20 mouse cellular contexts compared by ENCODE assay signal in genomic region chr9:111130126-111130525, GRCm38 (mm10). TPM values are rescaled to one million over a fixed set of nuclear protein-coding genes. Genes with fewer than 3 reads are reported as not detected.
DNase-seq lines count a peak whose midpoint lies in the region; ATAC-seq lines count a peak whose summit lies in the region.
"Had no signal": no experiment of that assay in that cellular context is flagged by ENCODE, and none has a peak within 500 bp of the region (broad histone marks: within the 10 kb centered on the region; RNA-seq: fewer than 3 reads in every experiment).

No protein-coding gene starts in this region.

- no peaks in the 10 kb centered on the region for H3K9me3 ChIP-seq in megakaryocyte, embryonic 14.5 days
- H3K9me3 ChIP-seq: embryonic facial prominence, embryonic 15.5 days; forebrain, embryonic 10.5 days; hindbrain, embryonic 12.5 days had no signal

- intact Hi-C loops in heart, postnatal 14 days (cut with DNase I), result no loop called here

- H3K4me1 ChIP-seq in megakaryocyte, embryonic 14.5 days, result peaks cover 75% of the 10 kb centered on the region
- H3K4me1 ChIP-seq: forebrain, embryonic 10.5 days; hindbrain, embryonic 12.5 days had no signal

- no peak for ATAC-seq in megakaryocyte, adult 5-6 weeks (ENCODE audit: poor library complexity, severe bottlenecking)
- ATAC-seq: forebrain, embryonic 14.5 days; hindbrain, postnatal 0 days had no signal

- H3K27me3 ChIP-seq in megakaryocyte, embryonic 14.5 days (replicated peaks), result no peaks in the 10 kb centered on the region
- H3K27me3 ChIP-seq: embryonic facial prominence, embryonic 15.5 days; hindbrain, embryonic 12.5 days had no signal

- peaks cover 50% of the 10 kb centered on the region for H3K36me3 ChIP-seq in megakaryocyte, embryonic 14.5 days (replicated peaks; ENCODE audit: low read length)
- H3K36me3 ChIP-seq: embryonic facial prominence, embryonic 15.5 days; forebrain, embryonic 10.5 days; hindbrain, embryonic 12.5 days had no signal

- DNase-seq in adrenal gland, adult 2 months, result peak; percentile 45
- DNase-seq in adrenal gland, adult 18-20 months (ENCODE audit: low spot score in 2 of 2), result no peak
- DNase-seq in heart, adult 11 months, result peak; percentile 29
- no peak for DNase-seq in heart, postnatal 14 days
- peak; percentile 63 for DNase-seq in brain, adult 2 months (ENCODE audit: low read depth, low spot score)
- no peak for DNase-seq in cerebellum, adult 9-11 months
- DNase-seq: cerebellum, adult 18-20 months; cerebellum, postnatal 10 days; embryo, embryonic 11 days; gastrocnemius, postnatal 25 days; heart, postnatal 4 days; kidney, adult 18-20 months had no signal

- H3K4me3 ChIP-seq in megakaryocyte, embryonic 14.5 days (replicated peaks), result peak overlapping the region; percentile 73
- H3K4me3 ChIP-seq: embryonic facial prominence, embryonic 15.5 days; erythroblast, embryonic 14.5 days; forebrain, embryonic 10.5 days; hindbrain, embryonic 12.5 days had no signal

RNA-seq across cellular contexts. Expression of gene Lrrfip2, which starts 12.7 kb away (rescaled TPM):
- 10 to 100 TPM; 51.4 to 60.7 TPM for total RNA-seq in adrenal gland, adult 2 months (2021)
- 10.7 and 11.6 TPM in 2 replicates for polyA plus RNA-seq in adrenal gland, adult 2 months (2012; rRNA removed)
- total RNA-seq in adrenal gland, adult 18-20 months (2021), result 10 to 100 TPM; 48.8 to 58.4 TPM
- 10 to 100 TPM; 85.8 to 86.9 TPM for total RNA-seq in heart, postnatal 14 days (2021)
- 28.3 and 112 TPM in 2 replicates for polyA plus RNA-seq in megakaryocyte, embryonic 14.5 days (2012; ENCODE audit: insufficient read depth, low replicate concordance)
- total RNA-seq in megakaryocyte, adult 5-6 weeks (2015), result 77.9 and 85.2 TPM in 2 replicates
- total RNA-seq in megakaryocyte, adult 5-6 weeks (2017), result 137 and 138 TPM in 2 replicates

Comparison
In these comparisons a context has a peak if more than half of its experiments do, and no peak if none do; other contexts are left out.
1. DNase-seq: peak in adrenal gland, adult 2 months (single experiment), heart, adult 11 months (single experiment) and brain, adult 2 months (single experiment); none in adrenal gland, adult 18-20 months (0 of 2), heart, postnatal 14 days (0 of 2) and cerebellum, adult 9-11 months (single experiment).